Mouse (Mus musculus): ENCODE measurements around the gene Setd4. TPM values are rescaled to one million over a fixed set of nuclear protein-coding genes. Genes with fewer than 3 reads are reported as not detected.

Setd4 gene
- polyA plus RNA-seq, 1 experiment from 2014 or later, result 6.3 TPM

DNA sequence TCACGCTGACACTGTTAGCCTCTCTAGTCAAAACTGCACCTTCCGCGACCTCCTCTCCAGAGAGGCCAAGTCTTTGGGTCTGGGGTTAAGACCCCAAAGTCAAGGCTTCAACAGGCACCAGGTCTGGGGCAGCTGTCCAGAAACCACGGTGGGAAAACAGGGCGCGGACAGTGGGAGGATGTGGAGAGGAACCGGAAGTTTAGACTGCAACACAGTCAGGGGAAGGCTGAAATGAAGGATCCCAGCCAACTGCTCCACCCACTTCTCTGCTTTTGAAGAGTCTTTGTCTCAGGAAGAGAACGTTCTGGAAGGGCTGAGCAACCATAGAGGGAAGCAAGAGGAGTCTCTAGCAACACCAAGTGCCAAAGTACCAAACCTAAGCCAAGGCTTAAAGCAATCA is 46.2 kb downstream of the Setd4 start:
- ATAC-seq, result no peak
- no peaks in the 10 kb centered on the region for H3K27me3 ChIP-seq (ENCODE audit: insufficient read depth, low read length)
- H3K36me3 ChIP-seq (replicated peaks; ENCODE audit: insufficient read depth, low read length), result no peaks in the 10 kb centered on the region
- no peak overlapping the region for H3K9ac ChIP-seq (replicated peaks)
- H3K27ac ChIP-seq (ENCODE audit: low read depth), result no peak overlapping the region
- H3K4me2 ChIP-seq (ENCODE audit: low read depth, low read length), result no peak overlapping the region
- H3K4me1 ChIP-seq (ENCODE audit: insufficient read depth), result no peaks in the 10 kb centered on the region
- H3K4me3 ChIP-seq (ENCODE audit: low read depth, low read length), result no peak overlapping the region
- no peak for DNase-seq
- H3K9me3 ChIP-seq (ENCODE audit: low read length), result no peaks in the 10 kb centered on the region
- 59% methylated on average over 8 of the region's 8 CpGs for WGBS (ENCODE audit: insufficient replicate concordance)
- TF ChIP-seq EP300 (IDR thresholded peaks at IDR 0.05; ENCODE audit: low read depth) (no peak), CTCF (IDR thresholded peaks at IDR 0.05; ENCODE audit: low read depth) (no peak)

DNA sequence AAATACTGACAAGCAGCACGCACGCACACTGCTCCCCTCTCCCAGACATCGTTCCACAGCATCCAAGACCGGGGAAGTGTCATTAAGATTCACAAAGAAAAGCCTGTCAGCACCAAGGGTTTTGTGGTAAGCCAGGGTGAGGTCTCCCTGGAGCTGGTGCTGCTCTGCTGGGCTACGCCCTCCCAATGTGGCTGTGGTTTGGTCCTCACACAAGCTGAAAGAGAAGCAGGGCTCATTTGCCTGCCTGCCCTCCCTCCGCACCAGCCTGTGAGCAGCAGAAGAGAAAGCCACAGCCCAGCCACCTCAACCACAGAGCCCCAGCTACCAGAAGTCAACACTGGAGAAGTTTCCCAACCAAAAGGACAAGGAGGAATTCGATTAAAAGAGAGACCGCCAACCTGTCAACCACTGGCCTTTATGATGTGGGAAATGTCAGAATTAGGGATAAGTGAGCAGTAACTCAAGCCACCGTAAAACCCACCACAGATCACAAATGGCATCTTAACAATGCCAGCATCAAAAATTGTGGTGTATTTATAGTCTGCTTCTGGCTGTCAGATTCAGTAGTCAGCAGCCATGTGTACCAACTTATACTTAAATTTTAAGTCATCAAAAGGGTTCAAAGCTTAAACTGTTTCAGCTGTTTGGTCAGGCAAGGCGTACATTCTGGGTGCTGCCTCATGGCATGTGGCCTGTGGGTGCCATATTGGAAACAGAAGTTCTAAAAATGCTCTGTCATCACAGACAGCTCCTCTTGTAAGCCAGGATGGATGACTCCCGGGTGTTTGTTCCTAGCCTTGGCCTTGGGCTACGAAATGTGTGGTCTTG is 51.0 kb downstream of the Setd4 start:
- TF ChIP-seq CTCF (IDR thresholded peaks at IDR 0.05; ENCODE audit: low read depth) (no peak), EP300 (IDR thresholded peaks at IDR 0.05; ENCODE audit: low read depth) (no peak)
- ATAC-seq (no peak), DNase-seq (no peak)
- Histone ChIP-seq H3K9ac (replicated peaks) (no peak overlapping the region), H3K27ac (ENCODE audit: low read depth) (no peak overlapping the region), H3K27me3 (ENCODE audit: insufficient read depth, low read length) (no peaks in the 10 kb centered on the region), H3K9me3 (ENCODE audit: low read length) (no peaks in the 10 kb centered on the region), H3K4me3 (ENCODE audit: low read depth, low read length) (no peak overlapping the region), H3K36me3 (replicated peaks; ENCODE audit: insufficient read depth, low read length) (no peaks in the 10 kb centered on the region), H3K4me2 (ENCODE audit: low read depth, low read length) (no peak overlapping the region), H3K4me1 (ENCODE audit: insufficient read depth) (no peaks in the 10 kb centered on the region)
- 48% methylated on average over 12 of the region's 12 CpGs for WGBS (ENCODE audit: insufficient replicate concordance)

DNA sequence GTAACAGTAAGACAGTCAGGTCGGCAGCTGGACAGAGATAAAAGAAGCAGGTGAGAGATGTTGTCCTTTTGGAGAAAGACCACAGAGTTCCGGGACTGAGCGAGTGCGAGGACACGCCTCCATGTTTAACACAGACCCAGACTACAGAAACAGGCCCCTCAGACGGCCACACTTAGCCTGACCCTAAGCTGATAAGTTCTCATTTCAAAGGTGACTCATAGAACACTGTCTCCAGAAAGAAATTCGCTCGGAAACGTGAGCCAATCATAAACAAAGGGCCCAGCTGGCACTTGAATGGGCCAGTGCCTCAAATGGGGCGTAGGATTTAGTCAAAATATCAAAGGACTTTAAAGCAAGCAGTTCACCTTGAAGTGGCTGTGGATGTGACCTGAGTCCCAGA is 54.6 kb downstream of the Setd4 start:
- H3K4me1 ChIP-seq (ENCODE audit: insufficient read depth), result no peaks in the 10 kb centered on the region
- TF ChIP-seq EP300 (IDR thresholded peaks at IDR 0.05; ENCODE audit: low read depth), result no peak
- no peak for TF ChIP-seq CTCF (IDR thresholded peaks at IDR 0.05; ENCODE audit: low read depth)
- no peaks in the 10 kb centered on the region for H3K36me3 ChIP-seq (replicated peaks; ENCODE audit: insufficient read depth, low read length)
- no peak overlapping the region for H3K4me2 ChIP-seq (ENCODE audit: low read depth, low read length)
- H3K27me3 ChIP-seq (ENCODE audit: insufficient read depth, low read length), result no peaks in the 10 kb centered on the region
- ATAC-seq, result no peak
- 52% methylated on average over 10 of the region's 10 CpGs for WGBS (ENCODE audit: insufficient replicate concordance)
- no peak overlapping the region for H3K27ac ChIP-seq (ENCODE audit: low read depth)
- no peak overlapping the region for H3K9ac ChIP-seq (replicated peaks)
- H3K9me3 ChIP-seq (ENCODE audit: low read length), result no peaks in the 10 kb centered on the region
- DNase-seq, result no peak
- no peak overlapping the region for H3K4me3 ChIP-seq (ENCODE audit: low read depth, low read length)

DNA sequence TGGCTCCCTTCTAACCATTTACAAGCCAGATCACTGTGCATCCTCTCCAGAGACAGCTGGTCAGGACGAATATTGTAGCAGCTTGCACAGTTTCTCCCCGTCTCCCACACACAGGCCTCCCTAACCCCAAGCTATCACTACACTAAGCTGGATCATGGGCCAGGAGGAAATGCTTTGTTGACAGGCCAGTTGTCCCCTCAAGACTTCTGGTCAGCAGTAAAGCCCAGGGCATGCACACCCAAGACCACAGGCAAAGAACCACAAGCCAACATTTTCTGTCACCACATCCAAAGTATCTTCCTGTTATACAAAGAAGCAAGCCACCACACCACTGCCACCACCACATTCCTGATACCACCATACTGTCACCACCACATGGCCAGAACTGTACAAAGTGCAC is 55.8 kb downstream of the Setd4 start:
- Histone ChIP-seq H3K36me3 (replicated peaks; ENCODE audit: insufficient read depth, low read length) (no peaks in the 10 kb centered on the region), H3K9ac (replicated peaks) (no peak overlapping the region), H3K4me1 (ENCODE audit: insufficient read depth) (no peaks in the 10 kb centered on the region), H3K27me3 (ENCODE audit: insufficient read depth, low read length) (no peaks in the 10 kb centered on the region), H3K9me3 (ENCODE audit: low read length) (no peaks in the 10 kb centered on the region), H3K4me3 (ENCODE audit: low read depth, low read length) (no peak overlapping the region), H3K27ac (ENCODE audit: low read depth) (no peak overlapping the region), H3K4me2 (ENCODE audit: low read depth, low read length) (no peak overlapping the region)
- no peak for TF ChIP-seq EP300 (IDR thresholded peaks at IDR 0.05; ENCODE audit: low read depth)
- TF ChIP-seq CTCF (IDR thresholded peaks at IDR 0.05; ENCODE audit: low read depth), result no peak
- ATAC-seq, result no peak
- no peak for DNase-seq
- 49% methylated on average over 2 of the region's 2 CpGs for WGBS (ENCODE audit: insufficient replicate concordance)

DNA sequence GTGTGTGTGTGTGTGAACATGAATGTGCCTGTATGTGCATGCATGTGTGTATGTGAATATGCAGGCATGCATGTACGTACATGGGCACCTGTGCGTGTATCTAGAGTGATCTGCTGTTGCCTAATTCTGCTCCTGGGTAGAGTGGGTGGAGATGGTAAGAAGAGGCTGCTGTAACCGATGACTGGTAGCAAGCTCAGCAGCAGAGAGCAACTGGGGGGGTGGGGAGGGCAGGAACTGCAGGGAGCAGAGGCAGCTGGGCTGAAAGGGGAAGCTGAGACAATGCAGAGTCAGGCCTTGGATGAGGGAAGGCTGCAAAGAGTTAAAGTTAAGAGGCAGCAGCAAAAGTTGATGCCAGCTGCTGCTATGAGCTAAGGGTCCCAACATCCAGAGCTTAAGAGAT is 56.7 kb downstream of the Setd4 start:
- WGBS (ENCODE audit: insufficient replicate concordance), result 31% methylated on average over 3 of the region's 3 CpGs
- Histone ChIP-seq H3K27ac (ENCODE audit: low read depth) (no peak overlapping the region), H3K27me3 (ENCODE audit: insufficient read depth, low read length) (no peaks in the 10 kb centered on the region), H3K4me2 (ENCODE audit: low read depth, low read length) (no peak overlapping the region), H3K9ac (replicated peaks) (no peak overlapping the region), H3K4me1 (ENCODE audit: insufficient read depth) (no peaks in the 10 kb centered on the region), H3K36me3 (replicated peaks; ENCODE audit: insufficient read depth, low read length) (no peaks in the 10 kb centered on the region), H3K9me3 (ENCODE audit: low read length) (no peaks in the 10 kb centered on the region), H3K4me3 (ENCODE audit: low read depth, low read length) (no peak overlapping the region)
- DNase-seq (no peak), ATAC-seq (no peak)
- TF ChIP-seq EP300 (IDR thresholded peaks at IDR 0.05; ENCODE audit: low read depth) (no peak), CTCF (IDR thresholded peaks at IDR 0.05; ENCODE audit: low read depth) (no peak)

DNA sequence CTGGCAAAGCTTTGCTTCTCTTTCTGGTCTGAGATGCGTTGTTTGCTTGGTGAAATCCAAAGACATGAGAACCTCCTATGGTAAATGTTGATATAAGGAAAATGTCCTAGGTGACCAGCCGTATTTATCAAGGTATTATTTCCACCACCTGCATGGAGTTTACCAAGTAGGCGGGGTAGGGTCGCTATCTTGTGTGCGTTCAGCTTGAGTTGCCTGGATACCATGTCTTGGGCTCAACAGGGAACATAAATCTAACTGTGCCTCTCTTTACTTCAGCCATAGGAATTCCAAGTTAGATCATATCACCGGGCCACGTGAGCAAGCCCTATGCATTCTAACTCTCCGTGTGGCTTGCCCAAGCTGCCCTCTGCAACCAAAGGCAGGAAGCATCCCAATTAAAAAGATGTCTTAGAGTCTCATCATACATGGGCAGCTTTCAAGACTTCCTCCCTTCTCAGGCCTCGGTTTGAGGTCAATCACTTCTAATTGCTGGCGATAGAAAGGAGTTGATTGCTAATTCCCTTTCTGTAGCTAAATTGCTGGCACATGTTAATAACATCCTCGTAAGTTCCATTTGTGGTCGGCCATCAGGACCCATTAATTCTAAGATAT is 57.4 kb downstream of the Setd4 start:
- no peak overlapping the region for H3K4me3 ChIP-seq (ENCODE audit: low read depth, low read length)
- H3K36me3 ChIP-seq (replicated peaks; ENCODE audit: insufficient read depth, low read length), result no peaks in the 10 kb centered on the region
- WGBS (ENCODE audit: insufficient replicate concordance), result 55% methylated on average over 12 of the region's 12 CpGs
- H3K27ac ChIP-seq (ENCODE audit: low read depth), result no peak overlapping the region
- no peak for ATAC-seq
- H3K4me1 ChIP-seq (ENCODE audit: insufficient read depth), result no peaks in the 10 kb centered on the region
- no peaks in the 10 kb centered on the region for H3K9me3 ChIP-seq (ENCODE audit: low read length)
- DNase-seq, result no peak
- no peaks in the 10 kb centered on the region for H3K27me3 ChIP-seq (ENCODE audit: insufficient read depth, low read length)
- H3K4me2 ChIP-seq (ENCODE audit: low read depth, low read length), result no peak overlapping the region
- no peak overlapping the region for H3K9ac ChIP-seq (replicated peaks)
- no peak for TF ChIP-seq EP300 (IDR thresholded peaks at IDR 0.05; ENCODE audit: low read depth)
- TF ChIP-seq CTCF (IDR thresholded peaks at IDR 0.05; ENCODE audit: low read depth), result no peak

Data from liver, postnatal 0 days (tissue).